Mouse (Mus musculus) embryo, embryonic 9.5 days (tissue): Measurements from ENCODE around the gene Cklf.
"Not testable (repeated sequence)": the region's sequence is repeated elsewhere in the genome, so short reads cannot be mapped to it uniquely, and the experiment has no call there.

Experiments used
- DNase-seq: peaks from one replicate; pipeline ENCODE4 v3.0.0-alpha.2; 2017; ENCODE audit errors: extremely low spot score

Cklf gene

GRCm38 (mm10) chr8:104250439-104251367 lies at the start of gene Cklf:
Gene Cklf (plus strand): TSS chr8:104250861.
- DNase-seq = peak; percentile 88

- no peak for DNase-seq
Measured at GRCm38 (mm10) chr8:104201622-104202021, 49.0 kb upstream of the Cklf start.

- DNase-seq = no peak
Measured at GRCm38 (mm10) chr8:104202320-104202719, 48.3 kb upstream of the Cklf start.

GRCm38 (mm10) chr8:104205292-104205691 lies 45.4 kb upstream of the Cklf start:
- DNase-seq = no peak

GRCm38 (mm10) chr8:104217601-104218000 lies 33.1 kb upstream of the Cklf start:
- no peak for DNase-seq

- DNase-seq = peak; percentile 47
Measured at GRCm38 (mm10) chr8:104219079-104219478, 31.6 kb upstream of the Cklf start.

GRCm38 (mm10) chr8:104219806-104220205 lies 30.9 kb upstream of the Cklf start:
- peak; percentile 78 for DNase-seq

- DNase-seq = no peak
Measured at GRCm38 (mm10) chr8:104227048-104227447, 23.6 kb upstream of the Cklf start.

GRCm38 (mm10) chr8:104230377-104230776 lies 20.3 kb upstream of the Cklf start:
- no peak for DNase-seq

GRCm38 (mm10) chr8:104232039-104232438 lies 18.6 kb upstream of the Cklf start:
- no peak for DNase-seq

GRCm38 (mm10) chr8:104232919-104233318 lies 17.7 kb upstream of the Cklf start:
- no peak for DNase-seq

GRCm38 (mm10) chr8:104234573-104234972 lies 16.1 kb upstream of the Cklf start:
- no peak for DNase-seq

GRCm38 (mm10) chr8:104239418-104239861 lies 11.2 kb upstream of the Cklf start:
- no peak for DNase-seq

- DNase-seq = no peak
Measured at GRCm38 (mm10) chr8:104242038-104242644, 8.5 kb upstream of the Cklf start.

- DNase-seq = no peak
Measured at GRCm38 (mm10) chr8:104246621-104247020, 4.0 kb upstream of the Cklf start.

- no peak for DNase-seq
Measured at GRCm38 (mm10) chr8:104247054-104247907, 3.4 kb upstream of the Cklf start.

GRCm38 (mm10) chr8:104247908-104248275 lies 2.8 kb upstream of the Cklf start:
- DNase-seq = no peak

GRCm38 (mm10) chr8:104248276-104248675 lies 2.4 kb upstream of the Cklf start, which contains the start of gene Tk2:
Gene Tk2 (minus strand): TSS chr8:104248558.
- DNase-seq = peak; percentile 84

- no peak for DNase-seq
Measured at GRCm38 (mm10) chr8:104249442-104249996, 1.1 kb upstream of the Cklf start.

- DNase-seq = peak; percentile 28
Measured at GRCm38 (mm10) chr8:104251461-104251860, 800 bp downstream of the Cklf start.

GRCm38 (mm10) chr8:104253016-104253415 lies 2.4 kb downstream of the Cklf start:
- peak; percentile 9 for DNase-seq

- not testable (repeated sequence) for DNase-seq
Measured at GRCm38 (mm10) chr8:104261802-104262201, 11.1 kb downstream of the Cklf start.
